Mouse (Mus musculus): ENCODE results near the gene Syne1.

GRCm38 (mm10) chr10:5192861-5193490 is 358.3 kb downstream of the Syne1 start:
- TF ChIP-seq MAFK (IDR thresholded peaks at IDR 0.05; ENCODE audit: insufficient read depth, low read depth, low read length) (no peak), ZC3H11A (IDR thresholded peaks at IDR 0.05; ENCODE audit: borderline replicate concordance, low read depth, low read length) (no peak)
